Mouse (Mus musculus) neural tube, embryonic 15.5 days (tissue): ENCODE measurements at regions not wholly inside any gene's neighbourhood (a gene's known extent, or its start where the extent isn't known, plus 50 kb on each side); places are given as distances from the start of the nearest gene placed in this dataset.

Experiments
- ATAC-seq: fragments of 200-750 bp; cut with Nextera tagmentation; 2 replicates; pipeline ENCODE4 v1.8.0; 2017; ENCODE audit warnings: mild to moderate bottlenecking, moderate TSS enrichment, moderate library complexity; ENCODE audit not compliant: low FRiP score
- H3K27ac ChIP-seq: fragments of 300-500 bp; sonication (generic); replicated peaks from 2 replicates; pipeline ENCODE4 v1.5.1; 2015; ENCODE audit warnings: mild to moderate bottlenecking, inconsistent platforms
- H3K27me3 ChIP-seq: fragments of 300-500 bp; sonication (generic); replicated peaks from 2 replicates; pipeline ENCODE4 v1.6.1; 2015; ENCODE audit warnings: inconsistent platforms
- H3K36me3 ChIP-seq: fragments of 300-500 bp; sonication (generic); 2 replicates; pipeline ENCODE4 v1.6.1; 2015; ENCODE audit warnings: inconsistent platforms
- H3K4me1 ChIP-seq: fragments of 300-500 bp; sonication (generic); 2 replicates; pipeline ENCODE4 v1.6.1; 2015; ENCODE audit warnings: inconsistent platforms
- H3K4me2 ChIP-seq: fragments of 300-500 bp; sonication (generic); 2 replicates; pipeline ENCODE4 v1.6.1; 2015; ENCODE audit warnings: inconsistent platforms, mild to moderate bottlenecking, moderate library complexity
- H3K4me3 ChIP-seq: fragments of 300-500 bp; sonication (generic); replicated peaks from 2 replicates; pipeline ENCODE4 v1.5.1; 2015; ENCODE audit warnings: mild to moderate bottlenecking, inconsistent platforms
- H3K9ac ChIP-seq: fragments of 300-500 bp; sonication (generic); replicated peaks from 2 replicates; pipeline ENCODE4 v1.6.1; 2015; ENCODE audit warnings: mild to moderate bottlenecking, inconsistent platforms
- H3K9me3 ChIP-seq: fragments of 300-500 bp; sonication (generic); replicated peaks from 2 replicates; pipeline ENCODE4 v1.6.1; 2016; ENCODE audit warnings: inconsistent platforms
- WGBS: fragments of 180-500 bp; shearing (Covaris S2); methylation state at CpG from one replicate; pipeline ENCODE4 v1.1.7; 2015; ENCODE audit warnings: mixed read lengths; 5-methylcytosine and 5-hydroxymethylcytosine counted together

DNA sequence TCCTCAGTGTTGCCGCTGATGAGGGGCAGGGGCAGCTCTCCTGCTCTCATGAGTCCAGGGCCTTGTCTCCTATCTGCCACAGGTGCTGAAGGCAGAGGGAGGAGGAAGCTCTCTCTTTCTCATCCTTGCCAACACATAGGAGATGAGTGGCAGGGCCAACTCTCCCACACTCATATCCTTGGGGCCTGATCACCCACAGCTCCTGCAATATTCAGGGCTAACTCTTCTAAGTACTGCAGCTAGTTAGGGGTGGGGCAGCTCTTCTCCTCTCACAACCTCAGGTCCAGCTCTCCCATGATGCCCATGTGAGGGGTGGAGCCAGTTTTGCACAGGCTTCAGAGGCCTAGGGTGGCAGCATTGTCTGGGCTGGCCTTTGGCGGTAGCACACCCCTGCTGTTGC is 77.3 kb upstream of the Gm5148 start:
- Histone ChIP-seq H3K4me2 (no peak overlapping the region), H3K4me1 (no peaks in the 10 kb centered on the region), H3K9ac (no peak overlapping the region), H3K4me3 (no peak overlapping the region), H3K9me3 (no peaks in the 10 kb centered on the region), H3K36me3 (no peaks in the 10 kb centered on the region), H3K27me3 (no peaks in the 10 kb centered on the region), H3K27ac (no peak overlapping the region)
- WGBS: 85% methylated on average over 2 of the region's 2 CpGs
- no peak for ATAC-seq

DNA sequence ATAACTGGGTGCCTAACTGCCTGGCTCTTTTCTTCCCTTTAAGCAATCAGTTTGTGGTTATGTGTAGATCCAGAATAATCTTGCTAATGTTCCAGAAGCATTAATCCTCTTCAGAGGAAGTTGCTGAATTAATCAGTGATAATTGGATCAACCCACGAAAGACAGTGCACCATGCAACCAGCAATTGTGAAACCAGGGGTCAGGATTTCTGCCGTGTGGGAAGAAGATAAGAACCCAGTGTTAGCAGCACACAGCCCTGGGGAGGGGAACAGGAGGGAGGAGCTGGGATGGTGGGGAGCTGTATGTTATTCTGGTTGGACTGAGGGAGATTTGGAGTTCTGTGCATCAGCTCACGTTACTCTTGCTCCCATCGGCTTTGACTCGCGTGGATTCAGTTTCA is 75.5 kb upstream of the Gm5148 start:
- Histone ChIP-seq H3K9me3 (no peaks in the 10 kb centered on the region), H3K27ac (no peak overlapping the region), H3K27me3 (no peaks in the 10 kb centered on the region), H3K4me2 (no peak overlapping the region), H3K9ac (no peak overlapping the region), H3K4me1 (no peaks in the 10 kb centered on the region), H3K36me3 (no peaks in the 10 kb centered on the region), H3K4me3 (no peak overlapping the region)
- WGBS: 80% methylated on average over 6 of the region's 6 CpGs
- no peak for ATAC-seq

DNA sequence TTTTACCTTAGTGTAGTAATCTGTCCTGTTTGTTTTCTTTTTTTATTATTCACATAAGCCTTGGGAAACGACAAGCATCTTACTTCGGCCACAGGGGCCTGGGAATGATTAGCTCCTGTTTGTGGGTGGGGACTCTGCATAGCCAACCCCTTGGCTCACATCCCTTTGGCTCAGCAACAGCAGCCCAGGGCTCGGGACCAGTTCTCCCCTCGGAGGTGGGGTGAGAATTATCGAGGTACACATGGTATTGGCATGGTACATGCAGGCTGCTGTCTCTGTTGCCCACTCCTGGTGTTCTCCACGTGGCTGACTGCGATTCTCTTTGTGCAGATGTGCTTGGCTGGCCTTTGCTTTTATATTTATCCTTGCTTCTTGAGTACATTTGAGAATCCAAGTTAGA is 65.4 kb upstream of the Gm5148 start:
- H3K9me3 ChIP-seq: no peaks in the 10 kb centered on the region
- no peak overlapping the region for H3K4me3 ChIP-seq
- WGBS: 71% methylated on average over 7 of the region's 7 CpGs
- no peak overlapping the region for H3K27ac ChIP-seq
- no peak overlapping the region for H3K4me2 ChIP-seq
- H3K4me1 ChIP-seq: no peaks in the 10 kb centered on the region
- no peaks in the 10 kb centered on the region for H3K36me3 ChIP-seq
- H3K9ac ChIP-seq: no peak overlapping the region
- 0 out of 2 replicates have a peak, but pooled peaks cover 3% of the 10 kb centered on the region for H3K27me3 ChIP-seq
- ATAC-seq: no peak

DNA sequence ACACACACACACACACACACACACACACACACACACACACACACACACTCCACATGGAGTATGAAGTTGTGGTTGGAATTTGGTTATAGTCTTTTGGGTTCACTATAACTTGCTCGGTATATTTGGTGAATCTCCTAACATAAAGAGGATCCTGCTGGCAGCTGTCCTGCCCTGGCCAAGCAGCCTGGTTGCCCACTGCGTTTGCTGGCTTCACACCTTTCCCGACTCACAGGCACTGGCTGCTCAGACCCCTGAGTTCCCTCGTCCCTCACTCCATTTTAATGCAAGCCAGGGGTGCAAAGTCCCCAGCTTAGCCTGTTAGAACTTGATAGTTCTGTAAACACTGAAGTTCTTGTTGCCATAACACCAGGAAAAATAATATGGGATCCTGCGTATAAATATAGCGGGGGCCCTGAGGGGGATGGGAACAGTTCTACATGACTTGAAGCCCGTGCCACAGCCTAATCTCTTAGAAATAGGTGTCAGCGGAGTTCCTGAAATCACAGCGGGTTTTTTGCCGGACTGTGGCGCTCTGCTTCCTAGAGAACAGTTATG is 64.9 kb upstream of the Gm5148 start:
- no peak overlapping the region for H3K4me3 ChIP-seq
- ATAC-seq: no peak
- no peaks in the 10 kb centered on the region for H3K36me3 ChIP-seq
- H3K4me2 ChIP-seq: no peak overlapping the region
- no peak overlapping the region for H3K9ac ChIP-seq
- H3K4me1 ChIP-seq: no peaks in the 10 kb centered on the region
- 85% methylated on average over 11 of the region's 11 CpGs for WGBS
- no peaks in the 10 kb centered on the region for H3K9me3 ChIP-seq
- 0 out of 2 replicates have a peak, but pooled peaks cover 3% of the 10 kb centered on the region for H3K27me3 ChIP-seq
- H3K27ac ChIP-seq: no peak overlapping the region

DNA sequence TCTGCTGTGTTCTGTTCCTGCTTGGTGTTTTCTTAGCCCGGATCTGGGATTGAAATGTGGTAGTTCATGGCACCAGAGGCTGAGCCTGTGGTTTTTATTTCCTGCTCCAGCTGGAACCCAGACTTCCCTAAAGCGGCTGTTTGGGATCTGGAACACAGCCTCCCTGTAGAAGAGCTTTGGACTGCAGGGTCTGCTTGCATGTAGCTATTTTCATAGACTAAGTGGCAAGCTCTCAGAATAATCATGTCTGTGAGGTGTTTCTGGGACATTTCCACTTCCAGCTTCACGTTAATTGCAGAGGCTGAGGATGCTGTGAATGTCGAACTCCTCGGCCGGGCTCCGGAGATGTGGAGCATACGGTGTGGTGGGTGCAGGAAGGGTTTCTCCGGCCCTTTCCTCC is 64.1 kb upstream of the Gm5148 start:
- no peak overlapping the region for H3K9ac ChIP-seq
- no peak overlapping the region for H3K4me2 ChIP-seq
- no peaks in the 10 kb centered on the region for H3K4me1 ChIP-seq
- no peaks in the 10 kb centered on the region for H3K36me3 ChIP-seq
- no peak overlapping the region for H3K27ac ChIP-seq
- no peak overlapping the region for H3K4me3 ChIP-seq
- 0 out of 2 replicates have a peak, but pooled peaks cover 3% of the 10 kb centered on the region for H3K27me3 ChIP-seq
- H3K9me3 ChIP-seq: no peaks in the 10 kb centered on the region
- WGBS: 80% methylated on average over 9 of the region's 9 CpGs
- no peak for ATAC-seq

DNA sequence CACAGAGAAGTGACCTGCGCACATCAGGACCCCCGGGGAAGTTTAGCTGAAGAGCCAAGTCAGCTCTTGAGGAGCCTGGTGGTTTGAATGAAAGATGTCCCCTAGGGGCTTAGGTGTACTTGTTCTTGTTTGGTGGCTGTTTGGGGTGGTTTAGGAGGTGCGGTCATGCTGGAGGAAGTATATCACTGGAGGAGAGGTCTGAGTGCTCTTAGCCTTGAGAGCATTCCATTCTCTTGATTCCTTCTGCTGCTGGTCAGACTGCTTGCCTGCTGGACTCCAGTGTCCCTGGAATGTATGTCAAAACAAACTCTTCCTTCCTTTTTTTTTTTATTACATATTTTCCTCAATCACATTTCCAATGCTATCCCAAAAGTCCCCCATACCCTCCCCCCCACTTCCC is 62.5 kb upstream of the Gm5148 start:
- H3K27ac ChIP-seq: no peak overlapping the region
- no peak overlapping the region for H3K9ac ChIP-seq
- no peaks in the 10 kb centered on the region for H3K4me1 ChIP-seq
- no peaks in the 10 kb centered on the region for H3K36me3 ChIP-seq
- 96% methylated on average over 3 of the region's 3 CpGs for WGBS
- no peaks in the 10 kb centered on the region for H3K9me3 ChIP-seq
- H3K4me2 ChIP-seq: no peak overlapping the region
- no peak overlapping the region for H3K4me3 ChIP-seq
- 0 out of 2 replicates have a peak, but pooled peaks cover 3% of the 10 kb centered on the region for H3K27me3 ChIP-seq
- no peak for ATAC-seq

DNA sequence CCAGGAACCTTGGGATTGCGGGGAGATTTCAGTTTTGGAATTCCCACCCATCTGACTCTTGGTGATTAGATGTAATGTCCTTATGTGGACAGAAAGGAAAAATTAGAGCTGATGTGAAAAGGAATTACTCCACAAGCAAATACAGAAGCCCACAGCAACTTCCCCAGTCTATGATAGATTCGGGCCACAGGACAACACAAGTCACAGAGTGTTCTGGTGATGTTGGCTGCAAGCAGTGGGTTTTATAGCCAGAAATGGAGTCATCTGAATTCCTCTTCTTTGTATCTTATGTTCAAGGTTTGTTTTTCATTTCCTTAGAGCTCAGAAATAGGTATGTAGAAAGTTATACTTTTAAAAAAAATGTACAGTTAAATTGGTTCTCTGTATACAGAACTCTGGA is 56.8 kb upstream of the Gm5148 start:
- no peak for ATAC-seq
- Histone ChIP-seq H3K27me3 (no peaks in the 10 kb centered on the region), H3K4me3 (no peak overlapping the region), H3K36me3 (no peaks in the 10 kb centered on the region), H3K9me3 (no peaks in the 10 kb centered on the region), H3K9ac (no peak overlapping the region), H3K4me1 (0 out of 2 replicates have a peak, but pooled peaks cover 3% of the 10 kb centered on the region), H3K4me2 (no peak overlapping the region), H3K27ac (no peak overlapping the region)
- 85% methylated on average over 2 of the region's 2 CpGs for WGBS

DNA sequence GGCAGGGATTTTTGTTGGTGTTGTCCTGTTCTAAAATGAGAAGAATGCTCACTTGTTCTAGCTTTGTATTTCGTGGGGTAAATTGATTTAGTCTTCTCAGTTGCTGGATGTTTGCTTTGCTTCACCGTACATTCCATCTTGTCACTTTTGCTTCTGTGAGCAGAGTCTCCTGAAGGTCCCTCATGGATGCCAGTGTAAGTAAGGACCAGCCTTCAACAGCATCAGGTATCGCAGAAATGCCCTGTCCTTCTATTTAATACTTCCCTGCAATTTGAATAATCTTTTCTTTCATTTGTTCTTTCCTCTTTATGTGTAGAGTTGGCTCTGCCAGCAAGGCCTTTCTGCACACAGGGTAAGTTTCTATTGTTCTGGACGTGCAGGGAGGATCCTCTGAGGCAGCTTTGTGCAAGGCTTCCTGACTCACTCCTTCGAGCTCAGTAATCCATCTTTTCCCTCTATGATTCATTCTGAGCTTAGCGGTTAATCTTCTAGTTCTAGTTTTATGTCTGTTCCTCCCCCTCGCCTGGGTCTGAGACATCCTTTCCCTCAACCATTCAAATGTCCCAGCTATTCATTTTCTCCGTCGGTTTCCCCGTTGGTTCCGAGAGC is 55.7 kb upstream of the Gm5148 start:
- Histone ChIP-seq H3K9me3 (no peaks in the 10 kb centered on the region), H3K27ac (no peak overlapping the region), H3K36me3 (no peaks in the 10 kb centered on the region), H3K4me2 (no peak overlapping the region), H3K27me3 (no peaks in the 10 kb centered on the region), H3K4me3 (no peak overlapping the region), H3K4me1 (0 out of 2 replicates have a peak, but pooled peaks cover 3% of the 10 kb centered on the region), H3K9ac (no peak overlapping the region)
- WGBS: 24% methylated on average over 11 of the region's 11 CpGs
- no peak for ATAC-seq

DNA sequence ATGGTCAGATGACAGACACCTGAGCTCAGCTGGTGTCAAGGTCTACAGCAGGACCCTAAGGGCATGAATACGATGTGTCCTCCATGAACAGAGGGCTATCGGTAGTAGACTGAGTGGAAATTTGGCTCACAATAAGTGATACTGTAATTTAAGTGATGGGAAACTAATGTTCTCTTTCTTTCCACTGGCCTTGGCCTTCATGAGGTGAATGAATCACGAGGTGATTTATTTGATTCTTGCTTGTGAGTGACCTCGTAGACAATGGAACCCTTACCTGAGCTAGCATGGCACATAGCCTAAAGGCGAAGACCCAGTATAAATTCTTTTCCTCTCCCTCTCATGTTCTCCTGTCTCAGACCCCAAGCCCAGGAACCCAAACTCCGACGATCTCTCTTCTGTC is 54.1 kb upstream of the Gm5148 start:
- Histone ChIP-seq H3K9me3 (no peaks in the 10 kb centered on the region), H3K27me3 (no peaks in the 10 kb centered on the region), H3K4me2 (no peak overlapping the region), H3K4me3 (no peak overlapping the region), H3K9ac (no peak overlapping the region), H3K4me1 (0 out of 2 replicates have a peak, but pooled peaks cover 3% of the 10 kb centered on the region), H3K36me3 (no peaks in the 10 kb centered on the region), H3K27ac (no peak overlapping the region)
- WGBS: 91% methylated on average over 7 of the region's 7 CpGs
- no peak for ATAC-seq

DNA sequence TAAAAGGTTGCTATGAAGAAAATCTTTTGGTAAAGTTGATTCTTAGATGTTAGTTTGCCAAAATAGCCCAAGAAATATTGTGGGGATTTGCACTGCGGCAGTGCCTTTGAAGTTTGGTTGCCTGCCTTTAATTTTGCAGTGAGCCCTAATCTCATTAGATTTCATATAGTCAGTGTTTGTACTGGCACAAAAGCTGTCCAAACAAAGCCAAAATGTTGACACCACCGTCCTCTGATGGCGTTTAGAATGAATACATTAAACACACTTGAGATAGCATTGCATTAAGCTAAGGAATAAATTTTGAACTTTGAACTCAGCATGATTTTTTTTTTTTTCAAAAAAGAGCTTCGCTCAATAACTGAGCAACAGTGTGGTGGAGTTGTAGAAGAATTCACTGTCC is 51.9 kb upstream of the Gm5148 start:
- H3K4me3 ChIP-seq: no peak overlapping the region
- no peaks in the 10 kb centered on the region for H3K27me3 ChIP-seq
- 41% methylated on average over 4 of the region's 4 CpGs for WGBS
- no peak overlapping the region for H3K9ac ChIP-seq
- ATAC-seq: no peak
- no peaks in the 10 kb centered on the region for H3K36me3 ChIP-seq
- H3K4me2 ChIP-seq: no peak overlapping the region
- no peak overlapping the region for H3K27ac ChIP-seq
- 0 out of 2 replicates have a peak, but pooled peaks cover 3% of the 10 kb centered on the region for H3K4me1 ChIP-seq
- H3K9me3 ChIP-seq: no peaks in the 10 kb centered on the region
